Mouse (Mus musculus) neural tube, embryonic 14.5 days (tissue): ENCODE results near the gene Klrg1. TPM values are rescaled to one million over a fixed set of nuclear protein-coding genes. Genes with fewer than 3 reads are reported as not detected.

ENCODE experiments used
- ATAC-seq: fragments of 200-750 bp; cut with Nextera tagmentation; 2 replicates; pipeline ENCODE4 v1.8.0; 2017; ENCODE audit warnings: low read depth, mild to moderate bottlenecking, moderate TSS enrichment, moderate library complexity
- H3K27ac ChIP-seq: fragments of 300-500 bp; sonication (generic); 2 replicates; pipeline ENCODE4 v1.5.1; 2014; ENCODE audit warnings: low read depth, mild to moderate bottlenecking, control low read depth, low read length, moderate library complexity, mixed read lengths
- H3K27me3 ChIP-seq: fragments of 300-500 bp; sonication (generic); 2 replicates; pipeline ENCODE4 v1.6.1; 2014; ENCODE audit warnings: low read length; ENCODE audit not compliant: control insufficient read depth, insufficient read depth
- H3K36me3 ChIP-seq: fragments of 300-500 bp; sonication (generic); 2 replicates; pipeline ENCODE4 v1.6.1; 2014; ENCODE audit warnings: low read length, mixed read lengths; ENCODE audit not compliant: control insufficient read depth, insufficient read depth
- H3K4me1 ChIP-seq: fragments of 300-500 bp; sonication (generic); 2 replicates; pipeline ENCODE4 v1.6.1; 2014; ENCODE audit warnings: low read length; ENCODE audit not compliant: control insufficient read depth, insufficient read depth
- H3K4me2 ChIP-seq: fragments of 300-500 bp; sonication (generic); 2 replicates; pipeline ENCODE4 v1.6.1; 2014; ENCODE audit warnings: mild to moderate bottlenecking, low read depth, low read length, control low read depth
- H3K4me3 ChIP-seq: fragments of 300-500 bp; sonication (generic); 2 replicates; pipeline ENCODE4 v1.5.1; 2014; ENCODE audit warnings: low read depth, low read length, control low read depth, mixed read lengths
- H3K9ac ChIP-seq: fragments of 300-500 bp; sonication (generic); replicated peaks from 2 replicates; pipeline ENCODE4 v1.6.1; 2014; ENCODE audit warnings: low read depth, mild to moderate bottlenecking, control low read depth, low read length, mixed read lengths
- H3K9me3 ChIP-seq: fragments of 300-500 bp; sonication (generic); 2 replicates; pipeline ENCODE4 v1.6.1; 2016; ENCODE audit warnings: low read length; ENCODE audit not compliant: control insufficient read depth
- WGBS: fragments of 180-500 bp; shearing (Covaris S2); extraction: QIAGEN DNeasy Blood & Tissue Kit; methylation state at CpG from one replicate; pipeline ENCODE4 v1.1.7; 2014; 5-methylcytosine and 5-hydroxymethylcytosine counted together
- polyA plus RNA-seq: library from polyadenylated mRNA; unstranded; fragments of >200 nt; fragmentation: Nextera tagmentation; extraction: Ambion mirVana; gene quantifications from 2 replicates; pipeline ENCODE4 v1.2.1, GENCODE M21; 2014

Gene Klrg1
- polyA plus RNA-seq, 1 experiment from 2014 or later, result 1.3 TPM

DNA sequence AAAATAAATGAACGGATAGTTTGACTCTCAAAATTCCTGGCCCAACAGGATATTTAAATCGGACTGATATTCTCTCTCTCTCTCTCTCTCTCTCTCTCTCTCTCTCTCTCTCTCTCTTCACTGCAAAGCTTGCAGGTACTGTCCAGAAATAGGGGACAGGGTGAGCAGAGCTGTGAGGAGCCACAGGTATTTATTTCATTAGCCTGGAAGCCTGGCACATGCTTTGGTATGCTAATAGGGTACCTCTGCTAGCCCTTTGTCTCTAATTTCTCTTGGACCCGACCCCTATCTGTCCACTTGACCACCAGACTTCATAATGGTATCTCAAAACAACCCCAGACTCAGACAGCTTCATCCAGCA is 14.2 kb upstream of the Klrg1 start:
- peak overlapping the region; percentile 85 for H3K27ac ChIP-seq
- H3K36me3 ChIP-seq, result no peaks in the 10 kb centered on the region
- H3K9ac ChIP-seq, result peak overlapping the region; percentile 74
- no peaks in the 10 kb centered on the region; the same call in 1 of the 2 replicates for H3K4me1 ChIP-seq
- peak overlapping the region; percentile 41 for H3K4me3 ChIP-seq
- H3K9me3 ChIP-seq, result no peaks in the 10 kb centered on the region
- WGBS, result 33% methylated on average over 3 of the region's 3 CpGs
- H3K27me3 ChIP-seq, result no peaks in the 10 kb centered on the region
- ATAC-seq, result peak; percentile 39; the same call in 1 of the 2 replicates
- peak overlapping the region; percentile 52 for H3K4me2 ChIP-seq

DNA sequence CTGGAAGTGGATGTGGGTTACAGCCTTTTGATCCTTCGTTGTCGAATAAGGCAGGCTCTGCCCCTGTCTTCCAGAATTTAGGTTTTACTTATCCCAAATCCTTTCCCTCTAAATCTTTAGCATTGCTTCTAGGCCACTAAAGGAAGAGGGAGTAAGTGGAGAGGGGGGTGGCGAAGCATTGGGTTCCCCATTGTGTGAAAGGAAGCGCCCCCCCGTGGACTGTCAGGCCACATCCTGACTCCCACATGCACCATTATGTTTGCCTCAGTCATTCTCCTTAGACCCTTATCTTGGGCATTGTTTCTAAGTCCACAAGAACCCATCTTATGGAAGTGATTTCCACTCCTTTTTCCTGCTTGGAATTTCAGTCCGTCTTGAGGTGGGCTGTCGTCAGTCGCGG is 12.6 kb upstream of the Klrg1 start:
- Histone ChIP-seq H3K36me3 (no peaks in the 10 kb centered on the region), H3K9ac (no peak overlapping the region), H3K4me2 (no peak overlapping the region), H3K27ac (no peak overlapping the region), H3K4me3 (no peak overlapping the region), H3K27me3 (no peaks in the 10 kb centered on the region), H3K4me1 (no peaks in the 10 kb centered on the region; the same call in 1 of the 2 replicates), H3K9me3 (no peaks in the 10 kb centered on the region)
- ATAC-seq, result no peak
- WGBS, result 57% methylated on average over 9 of the region's 9 CpGs

DNA sequence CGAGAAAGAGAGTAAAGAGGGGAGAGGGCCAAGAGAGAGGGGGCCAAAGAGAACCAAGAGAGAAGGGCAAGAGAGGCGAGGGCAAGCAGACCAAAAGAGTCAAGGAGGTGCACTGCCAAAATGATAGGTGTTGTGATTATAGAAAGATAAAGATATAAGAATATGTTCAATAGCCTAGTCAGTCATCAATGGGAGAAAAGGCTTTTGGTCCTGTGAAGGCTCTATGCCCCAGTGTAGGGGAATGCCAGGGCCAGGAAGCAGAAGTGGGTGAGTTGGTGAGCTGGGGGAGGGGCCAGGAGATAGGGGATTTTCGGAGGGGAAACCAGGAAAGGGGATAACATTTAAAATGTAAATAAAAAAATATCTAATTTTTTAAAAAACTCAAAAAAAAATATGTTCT is 11.6 kb upstream of the Klrg1 start:
- H3K9ac ChIP-seq, result no peak overlapping the region
- H3K4me3 ChIP-seq, result no peak overlapping the region
- ATAC-seq, result no peak
- H3K9me3 ChIP-seq, result no peaks in the 10 kb centered on the region
- no peaks in the 10 kb centered on the region for H3K27me3 ChIP-seq
- H3K36me3 ChIP-seq, result no peaks in the 10 kb centered on the region
- WGBS, result 74% methylated on average over 3 of the region's 3 CpGs
- H3K4me2 ChIP-seq, result no peak overlapping the region
- H3K27ac ChIP-seq, result no peak overlapping the region
- H3K4me1 ChIP-seq, result no peaks in the 10 kb centered on the region; the same call in 1 of the 2 replicates

DNA sequence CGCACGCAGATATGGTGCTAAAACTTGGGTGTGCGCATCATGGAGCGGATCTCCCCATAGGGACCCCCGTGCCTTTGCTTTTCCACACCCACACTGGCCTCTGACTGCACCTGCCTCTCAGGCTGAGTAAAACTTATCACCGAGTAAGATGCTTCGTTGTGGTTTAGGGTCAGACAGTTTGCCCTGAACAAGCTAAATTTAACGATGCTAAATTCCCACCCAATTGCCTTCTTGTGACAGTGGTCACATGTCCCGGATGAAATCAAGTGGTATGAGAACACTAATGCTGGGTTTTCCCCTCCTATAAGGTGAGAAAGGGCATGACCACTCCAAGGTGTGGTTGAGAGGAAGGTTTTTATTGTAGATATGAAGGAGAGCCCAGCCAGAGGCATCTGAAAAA is 11.1 kb upstream of the Klrg1 start:
- H3K9me3 ChIP-seq, result no peaks in the 10 kb centered on the region
- no peak overlapping the region for H3K4me3 ChIP-seq
- H3K36me3 ChIP-seq, result no peaks in the 10 kb centered on the region
- WGBS, result 91% methylated on average over 9 of the region's 9 CpGs
- no peak overlapping the region for H3K27ac ChIP-seq
- H3K4me2 ChIP-seq, result no peak overlapping the region
- H3K27me3 ChIP-seq, result no peaks in the 10 kb centered on the region
- H3K9ac ChIP-seq, result no peak overlapping the region
- no peak for ATAC-seq
- H3K4me1 ChIP-seq, result no peaks in the 10 kb centered on the region; the same call in 1 of the 2 replicates

DNA sequence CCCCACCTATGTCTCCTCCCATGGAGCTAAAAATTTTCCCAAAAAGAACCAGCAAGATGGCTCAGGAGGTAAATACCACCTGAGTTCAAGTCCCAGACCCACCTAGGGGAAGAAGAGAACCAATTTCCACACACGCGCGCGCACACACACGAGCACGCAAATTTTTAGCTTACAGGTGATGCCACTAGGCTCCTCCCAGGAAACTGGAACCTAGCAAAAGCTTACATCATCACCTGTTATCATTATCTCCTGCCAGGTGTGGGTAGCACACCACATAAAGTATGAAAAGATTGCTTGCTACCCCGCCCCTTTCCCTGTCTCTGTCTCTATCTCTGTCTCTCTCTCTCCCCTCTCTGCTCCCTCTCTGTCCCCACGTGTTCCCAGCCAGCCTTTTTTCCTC is 10.4 kb upstream of the Klrg1 start:
- no peak overlapping the region for H3K9ac ChIP-seq
- ATAC-seq, result no peak
- H3K27ac ChIP-seq, result no peak overlapping the region
- no peaks in the 10 kb centered on the region for H3K27me3 ChIP-seq
- H3K4me1 ChIP-seq, result no peaks in the 10 kb centered on the region; the same call in 1 of the 2 replicates
- no peaks in the 10 kb centered on the region for H3K36me3 ChIP-seq
- H3K4me2 ChIP-seq, result no peak overlapping the region
- no peaks in the 10 kb centered on the region for H3K9me3 ChIP-seq
- 92% methylated on average over 8 of the region's 8 CpGs for WGBS
- H3K4me3 ChIP-seq, result no peak overlapping the region

DNA sequence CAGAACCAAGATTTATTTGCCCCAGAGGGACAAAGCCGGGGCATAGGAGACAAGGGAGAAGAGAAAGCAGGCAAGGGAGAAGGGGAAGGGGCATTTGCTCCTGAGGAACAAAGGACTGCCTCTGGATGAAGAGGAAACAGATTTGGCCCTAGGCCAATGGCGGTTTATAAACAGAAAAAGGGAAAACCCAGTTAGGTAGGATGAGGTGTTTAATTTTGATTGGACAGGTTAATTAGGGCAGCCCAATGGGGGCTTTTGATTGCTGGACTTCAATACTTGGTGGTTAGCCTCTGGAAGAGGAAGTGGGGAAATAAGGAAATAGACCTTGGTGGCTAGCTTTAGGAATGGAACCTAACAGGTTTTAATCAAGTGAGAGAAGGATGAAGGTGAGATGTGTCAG is 9.5 kb upstream of the Klrg1 start:
- no peak overlapping the region for H3K4me3 ChIP-seq
- H3K27ac ChIP-seq, result no peak overlapping the region
- 59% methylated on average over 2 of the region's 2 CpGs for WGBS
- no peaks in the 10 kb centered on the region for H3K4me1 ChIP-seq
- H3K4me2 ChIP-seq, result no peak overlapping the region
- no peaks in the 10 kb centered on the region for H3K27me3 ChIP-seq
- H3K36me3 ChIP-seq, result no peaks in the 10 kb centered on the region
- no peak overlapping the region for H3K9ac ChIP-seq
- ATAC-seq, result no peak
- H3K9me3 ChIP-seq, result no peaks in the 10 kb centered on the region

DNA sequence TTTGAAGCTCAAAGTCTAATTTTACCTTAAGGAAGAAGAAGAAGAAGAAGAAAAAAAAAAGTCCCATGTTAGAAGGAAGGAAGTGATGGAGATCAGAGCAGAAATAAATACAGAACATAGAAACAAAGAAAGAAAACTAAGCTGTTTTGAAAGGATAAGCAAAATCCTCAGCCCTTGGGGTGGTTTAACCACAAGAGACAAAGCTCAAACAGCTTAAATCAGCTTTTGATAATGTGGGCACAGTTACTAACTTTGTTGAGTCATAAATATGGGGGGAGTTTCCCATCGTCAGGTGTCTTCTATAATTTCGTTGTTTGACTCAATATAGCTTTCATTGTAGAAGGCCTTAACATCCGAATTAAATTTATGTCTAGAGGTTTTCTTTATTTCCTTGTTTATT is 9.1 kb upstream of the Klrg1 start:
- no peaks in the 10 kb centered on the region for H3K9me3 ChIP-seq
- 76% methylated on average over 3 of the region's 3 CpGs for WGBS
- no peaks in the 10 kb centered on the region for H3K27me3 ChIP-seq
- H3K4me3 ChIP-seq, result no peak overlapping the region
- no peak overlapping the region for H3K27ac ChIP-seq
- no peak for ATAC-seq
- H3K36me3 ChIP-seq, result no peaks in the 10 kb centered on the region
- no peak overlapping the region for H3K4me2 ChIP-seq
- H3K9ac ChIP-seq, result no peak overlapping the region
- no peaks in the 10 kb centered on the region for H3K4me1 ChIP-seq

DNA sequence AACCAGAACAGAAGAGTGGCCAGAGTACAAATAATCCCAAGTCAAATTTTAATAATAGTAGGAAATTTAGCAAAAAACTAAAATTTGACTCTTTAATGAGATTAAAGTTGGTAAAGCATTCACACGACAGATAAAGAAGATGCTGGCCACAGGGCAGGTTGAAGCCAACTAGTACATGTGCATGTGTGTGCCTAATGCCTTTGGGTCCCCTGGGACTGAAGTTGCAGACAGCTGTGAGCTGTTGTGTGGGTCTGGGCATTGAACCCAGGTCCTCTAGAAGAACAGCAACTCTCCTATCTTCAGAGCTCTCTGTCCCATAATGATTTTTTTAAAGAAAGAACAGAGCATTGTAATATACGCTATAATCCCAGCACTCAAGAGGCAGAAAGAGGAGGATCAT is 8.6 kb upstream of the Klrg1 start:
- no peaks in the 10 kb centered on the region for H3K4me1 ChIP-seq
- 84% methylated on average over 2 of the region's 2 CpGs for WGBS

DNA sequence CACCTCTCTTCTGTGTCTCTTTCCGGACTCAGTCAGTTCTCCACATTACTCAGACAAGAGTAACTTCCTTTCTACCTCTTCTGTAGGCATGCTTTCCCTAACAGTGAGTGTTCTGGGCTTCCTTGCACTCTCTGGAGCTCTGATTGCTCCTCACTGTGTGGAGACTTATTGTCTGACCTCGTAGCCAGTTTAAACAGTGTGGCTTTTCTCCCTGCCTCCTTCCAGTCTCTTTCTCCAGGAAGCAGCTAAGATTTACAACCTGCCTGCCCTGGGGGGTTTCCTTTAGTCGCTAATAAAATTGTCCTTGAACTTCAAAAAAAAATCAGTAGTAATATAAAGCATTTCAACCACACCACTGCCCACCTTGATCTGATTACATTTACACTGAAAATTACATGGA is 7.6 kb upstream of the Klrg1 start:
- Histone ChIP-seq H3K4me3 (no peak overlapping the region), H3K27ac (no peak overlapping the region), H3K9ac (no peak overlapping the region), H3K4me1 (no peaks in the 10 kb centered on the region), H3K27me3 (no peaks in the 10 kb centered on the region), H3K9me3 (no peaks in the 10 kb centered on the region), H3K4me2 (no peak overlapping the region), H3K36me3 (no peaks in the 10 kb centered on the region)
- WGBS, result 23% methylated on average over 3 of the region's 3 CpGs
- ATAC-seq, result no peak

More for the DNA sequence above, 8.6 kb upstream of the Klrg1 start:
- no peaks in the 10 kb centered on the region for H3K27me3 ChIP-seq
- H3K4me3 ChIP-seq, result no peak overlapping the region
- H3K27ac ChIP-seq, result no peak overlapping the region
- no peak overlapping the region for H3K4me2 ChIP-seq
- H3K9me3 ChIP-seq, result no peaks in the 10 kb centered on the region
- no peak overlapping the region for H3K9ac ChIP-seq
- no peak for ATAC-seq
- H3K36me3 ChIP-seq, result no peaks in the 10 kb centered on the region

DNA sequence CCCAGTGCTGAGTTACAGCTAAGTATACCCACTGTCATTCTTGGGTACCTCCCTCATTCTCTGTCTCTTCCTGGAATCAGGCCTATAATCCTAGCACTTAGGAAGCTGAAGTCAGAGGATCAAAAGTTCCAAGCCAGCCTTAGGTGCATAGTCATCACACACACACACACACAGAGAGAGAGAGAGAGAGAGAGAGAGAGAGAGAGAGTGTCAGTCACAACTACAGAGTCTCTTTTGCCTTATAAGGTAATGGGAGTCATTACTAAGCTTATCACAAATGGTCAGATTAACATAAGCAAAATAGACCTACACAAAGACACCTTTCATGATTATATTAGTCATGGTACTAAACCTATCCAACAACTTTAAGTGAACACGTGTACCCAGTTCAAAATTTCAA is 6.6 kb upstream of the Klrg1 start:
- Histone ChIP-seq H3K9ac (no peak overlapping the region), H3K4me2 (no peak overlapping the region), H3K27me3 (no peaks in the 10 kb centered on the region), H3K4me3 (no peak overlapping the region), H3K9me3 (no peaks in the 10 kb centered on the region), H3K36me3 (no peaks in the 10 kb centered on the region), H3K4me1 (no peaks in the 10 kb centered on the region), H3K27ac (no peak overlapping the region)
- WGBS, result 37% methylated on average over 1 of the region's 1 CpGs
- no peak for ATAC-seq
